Mouse (Mus musculus) myocyte (in vitro differentiated cells): ENCODE data around the gene Tas2r143.

ENCODE experiments used
- CEBPB ChIP-seq: IDR thresholded peaks from 2 replicates; pipeline ENCODE4 v1.6.1; 2011; ENCODE audit warnings: mild to moderate bottlenecking, moderate library complexity; ENCODE audit not compliant: poor library complexity, insufficient read depth, severe bottlenecking
- E2F4 ChIP-seq: IDR thresholded peaks from one replicate; pipeline ENCODE4 v1.6.1; 2011; ENCODE audit warnings: mild to moderate bottlenecking, control low read depth, moderate library complexity; ENCODE audit not compliant: insufficient read depth
- MAX ChIP-seq: IDR thresholded peaks from one replicate; pipeline ENCODE4 v1.6.1; 2011; ENCODE audit warnings: low read depth, mild to moderate bottlenecking, control low read depth
- MYOD1 ChIP-seq, 3 experiments: IDR thresholded peaks; one replicate each; pipeline ENCODE4 v1.6.1; 2011; ENCODE audit warnings: control low read depth in 2 of 3, low read depth in 2 of 3, mild to moderate bottlenecking in 2 of 3, moderate library complexity in 1 of 3; ENCODE audit not compliant: insufficient read length in 2 of 3, control insufficient read depth in 1 of 3
- MYOG ChIP-seq, 3 experiments: IDR thresholded peaks; one replicate each; pipeline ENCODE4 v1.6.1; 2011; ENCODE audit warnings: control low read depth in 2 of 3, low read depth in 2 of 3, mild to moderate bottlenecking in 2 of 3; ENCODE audit not compliant: insufficient read length in 2 of 3, control insufficient read depth in 1 of 3, insufficient read depth in 1 of 3
- POLR2A ChIP-seq: IDR thresholded peaks from one replicate; pipeline ENCODE4 v1.6.1; 2011; ENCODE audit warnings: low read depth, mild to moderate bottlenecking, control low read depth, moderate library complexity; ENCODE audit not compliant: insufficient read length
- POLR2AphosphoS2 ChIP-seq: IDR thresholded peaks from one replicate; pipeline ENCODE4 v1.6.1; 2011; ENCODE audit warnings: low read depth, control low read depth; ENCODE audit not compliant: insufficient read length
- REST ChIP-seq: IDR thresholded peaks from one replicate; pipeline ENCODE4 v1.6.1; 2011; ENCODE audit warnings: mild to moderate bottlenecking, control low read depth, moderate library complexity; ENCODE audit not compliant: insufficient read depth, insufficient read length
- TCF12 ChIP-seq: IDR thresholded peaks from one replicate; pipeline ENCODE4 v1.6.1; 2011; ENCODE audit warnings: mild to moderate bottlenecking, control low read depth; ENCODE audit not compliant: poor library complexity, insufficient read depth, severe bottlenecking
- USF1 ChIP-seq: IDR thresholded peaks from one replicate; pipeline ENCODE4 v1.6.1; 2011; ENCODE audit warnings: low read depth, mild to moderate bottlenecking, control low read depth, moderate library complexity

DNA sequence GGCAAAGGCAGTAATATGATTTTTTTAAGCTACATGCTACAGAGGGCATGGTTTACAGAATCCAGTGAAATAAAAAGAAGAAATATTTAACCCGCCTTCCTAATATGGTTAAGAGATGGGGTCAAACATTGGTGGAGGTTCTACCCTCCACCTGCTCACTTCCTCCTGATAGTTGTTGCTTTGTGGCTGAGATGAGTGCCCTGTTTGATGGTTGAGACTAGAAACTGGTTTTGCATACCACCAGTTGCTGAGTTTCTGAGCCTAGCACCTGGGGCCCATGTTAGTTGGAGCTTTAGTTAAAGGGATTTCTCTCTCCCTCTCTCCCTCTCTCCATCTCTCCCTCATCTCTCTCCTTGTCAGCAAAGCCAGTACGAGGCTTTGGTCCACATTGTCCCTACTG, 47.3 kb downstream of the Tas2r143 start:
- TF ChIP-seq POLR2AphosphoS2 (no peak), TCF12 (no peak), POLR2A (no peak), E2F4 (no peak), CEBPB (no peak), MYOD1 (IDR thresholded peaks at IDR 0.05; ENCODE audit: control insufficient read depth in 1 of 3, insufficient read length in 2 of 3, low read depth in 2 of 3) (no peak), REST (no peak), MAX (no peak), USF1 (no peak), MYOG (IDR thresholded peaks at IDR 0.05; ENCODE audit: control insufficient read depth in 1 of 3, insufficient read depth in 1 of 3, insufficient read length in 2 of 3, low read depth in 2 of 3) (no peak)
